Mouse (Mus musculus) limb, embryonic 14.5 days (tissue): ENCODE data around the gene Fam71b. TPM values are rescaled to one million over a fixed set of nuclear protein-coding genes. Genes with fewer than 3 reads are reported as not detected.

Experiments used
- ATAC-seq: fragments of 200-750 bp; cut with Nextera tagmentation; 2 replicates; pipeline ENCODE4 v1.8.0; 2017; ENCODE audit warnings: low read depth, moderate number of reproducible peaks, moderate TSS enrichment; ENCODE audit not compliant: low FRiP score
- DNase-seq: peaks from one replicate; pipeline ENCODE4 v3.0.0-alpha.2; 2015; ENCODE audit warnings: low spot score
- H3K27ac ChIP-seq: fragments of 300-500 bp; sonication (generic); replicated peaks from 2 replicates; pipeline ENCODE4 v1.5.1; 2014; ENCODE audit warnings: low read depth, mild to moderate bottlenecking, low read length, moderate library complexity, mixed read lengths
- H3K27me3 ChIP-seq: fragments of 300-500 bp; sonication (generic); 2 replicates; pipeline ENCODE4 v1.6.1; 2014; ENCODE audit warnings: low read length, mixed read lengths; ENCODE audit not compliant: control insufficient read depth, insufficient read depth
- H3K36me3 ChIP-seq: fragments of 300-500 bp; sonication (generic); 2 replicates; pipeline ENCODE4 v1.6.1; 2014; ENCODE audit warnings: mild to moderate bottlenecking, low read length, moderate library complexity, mixed read lengths; ENCODE audit not compliant: control insufficient read depth, insufficient read depth
- H3K4me1 ChIP-seq: fragments of 300-500 bp; sonication (generic); 2 replicates; pipeline ENCODE4 v1.6.1; 2014; ENCODE audit warnings: antibody characterized with exemption, low read length, mixed read lengths; ENCODE audit not compliant: control insufficient read depth, insufficient read depth
- H3K4me2 ChIP-seq: fragments of 300-500 bp; sonication (generic); replicated peaks from 2 replicates; pipeline ENCODE4 v1.6.1; 2014; ENCODE audit warnings: low read depth, mild to moderate bottlenecking, low read length, moderate library complexity; ENCODE audit not compliant: severe bottlenecking
- H3K4me3 ChIP-seq: fragments of 300-500 bp; sonication (generic); replicated peaks from 2 replicates; pipeline ENCODE4 v1.5.1; 2014; ENCODE audit warnings: low read length
- H3K9ac ChIP-seq: fragments of 300-500 bp; sonication (generic); 2 replicates; pipeline ENCODE4 v1.6.1; 2014; ENCODE audit warnings: mild to moderate bottlenecking, low read depth, low read length, moderate library complexity; ENCODE audit not compliant: severe bottlenecking
- H3K9me3 ChIP-seq: fragments of 300-500 bp; sonication (generic); 2 replicates; pipeline ENCODE4 v1.6.1; 2016; ENCODE audit warnings: low read length; ENCODE audit not compliant: control insufficient read depth
- POLR2A ChIP-seq: fragments of 200-500 bp; IDR thresholded peaks from 2 replicates; pipeline ENCODE4 v1.8.0; 2012; ENCODE audit warnings: inconsistent platforms, mild to moderate bottlenecking, moderate library complexity, borderline replicate concordance; ENCODE audit not compliant: insufficient read depth, insufficient read length; ENCODE audit errors: extremely low read depth
- WGBS: fragments of 180-500 bp; shearing (Covaris S2); extraction: QIAGEN DNeasy Blood & Tissue Kit; methylation state at CpG from one replicate; pipeline ENCODE4 v1.1.7; 2014; 5-methylcytosine and 5-hydroxymethylcytosine counted together
- polyA plus RNA-seq, 2 experiments: library from polyadenylated mRNA; depleted of rRNA in 1 of 2; stranded (reverse) in 1 of 2; unstranded in 1 of 2; fragments of >200 nt; fragmentation: Nextera tagmentation in 1 of 2; extraction: Ambion mirVana in 1 of 2; gene quantifications; 2 replicates each; pipeline versions ENCODE4 v1.2.1 to v1.2.3; 2012 to 2014

The Fam71b gene
- polyA plus RNA-seq, 2 experiments = not detected

- DNase-seq = no peak
- H3K27me3 ChIP-seq = no peaks in the 10 kb centered on the region
- no peak overlapping the region for H3K4me2 ChIP-seq
- WGBS = 50% methylated on average over 2 of the region's 2 CpGs
- H3K4me3 ChIP-seq = no peak overlapping the region
- no peak for TF ChIP-seq POLR2A
- H3K9ac ChIP-seq = no peak overlapping the region
- no peaks in the 10 kb centered on the region for H3K9me3 ChIP-seq
- no peaks in the 10 kb centered on the region for H3K36me3 ChIP-seq
- ATAC-seq = no peak; the same call in 1 of the 2 replicates
- H3K4me1 ChIP-seq = peaks cover 15% of the 10 kb centered on the region
- no peak overlapping the region for H3K27ac ChIP-seq
Measured at GRCm38 (mm10) chr11:46360991-46361665, 35.2 kb upstream of the Fam71b start.

- H3K27ac ChIP-seq = no peak overlapping the region; the same call in 1 of the 2 replicates
- DNase-seq = no peak
- WGBS = 60% methylated on average over 18 of the region's 18 CpGs
Measured at GRCm38 (mm10) chr11:46362061-46363022, 34.0 kb upstream of the Fam71b start.

GRCm38 (mm10) chr11:46363864-46364263, 32.5 kb upstream of the Fam71b start:
- Histone ChIP-seq H3K9me3 (no peaks in the 10 kb centered on the region), H3K4me2 (no peak overlapping the region), H3K4me3 (no peak overlapping the region), H3K27me3 (no peaks in the 10 kb centered on the region), H3K9ac (no peak overlapping the region), H3K36me3 (no peaks in the 10 kb centered on the region), H3K27ac (no peak overlapping the region), H3K4me1 (peaks cover 15% of the 10 kb centered on the region)
- no peak for TF ChIP-seq POLR2A
- ATAC-seq (no peak), DNase-seq (no peak)
- WGBS = 94% methylated on average over 9 of the region's 9 CpGs

More at GRCm38 (mm10) chr11:46362061-46363022, 34.0 kb upstream of the Fam71b start:
- H3K36me3 ChIP-seq = no peaks in the 10 kb centered on the region
- H3K27me3 ChIP-seq = no peaks in the 10 kb centered on the region
- H3K9me3 ChIP-seq = no peaks in the 10 kb centered on the region
- no peak overlapping the region for H3K9ac ChIP-seq
- no peak overlapping the region for H3K4me2 ChIP-seq
- peaks cover 15% of the 10 kb centered on the region for H3K4me1 ChIP-seq
- no peak for ATAC-seq
- TF ChIP-seq POLR2A = no peak
- H3K4me3 ChIP-seq = no peak overlapping the region

GRCm38 (mm10) chr11:46365744-46366143, 30.6 kb upstream of the Fam71b start:
- TF ChIP-seq POLR2A = no peak
- Histone ChIP-seq H3K27ac (no peak overlapping the region), H3K4me3 (no peak overlapping the region), H3K27me3 (no peaks in the 10 kb centered on the region), H3K4me2 (no peak overlapping the region), H3K4me1 (peaks cover 15% of the 10 kb centered on the region), H3K9ac (no peak overlapping the region), H3K9me3 (no peaks in the 10 kb centered on the region), H3K36me3 (no peaks in the 10 kb centered on the region)
- WGBS = 69% methylated on average over 5 of the region's 5 CpGs
- DNase-seq = no peak
- ATAC-seq = no peak

- no peak for TF ChIP-seq POLR2A
- Histone ChIP-seq H3K4me1 (peaks cover 13% of the 10 kb centered on the region), H3K27me3 (no peaks in the 10 kb centered on the region), H3K4me2 (no peak overlapping the region), H3K27ac (no peak overlapping the region), H3K9me3 (no peaks in the 10 kb centered on the region), H3K4me3 (no peak overlapping the region), H3K9ac (no peak overlapping the region), H3K36me3 (no peaks in the 10 kb centered on the region)
- WGBS = 35% methylated on average over 3 of the region's 3 CpGs
- ATAC-seq = no peak
- no peak for DNase-seq
Measured at GRCm38 (mm10) chr11:46366357-46366756, 30.0 kb upstream of the Fam71b start.
